Mouse (Mus musculus) kidney, postnatal 10 days (tissue): ENCODE results near the gene Ncam1.

Source experiments
- DNase-seq: peaks from one replicate; pipeline ENCODE4 v3.0.0; 2021; ENCODE audit warnings: mixed read lengths

Ncam1 gene

GRCm38 (mm10) chr9:49493979-49494649 is 304.6 kb downstream of the Ncam1 start:
- peak; percentile 73 for DNase-seq

GRCm38 (mm10) chr9:49490609-49491008 is 308.1 kb downstream of the Ncam1 start:
- DNase-seq: no peak

DNA sequence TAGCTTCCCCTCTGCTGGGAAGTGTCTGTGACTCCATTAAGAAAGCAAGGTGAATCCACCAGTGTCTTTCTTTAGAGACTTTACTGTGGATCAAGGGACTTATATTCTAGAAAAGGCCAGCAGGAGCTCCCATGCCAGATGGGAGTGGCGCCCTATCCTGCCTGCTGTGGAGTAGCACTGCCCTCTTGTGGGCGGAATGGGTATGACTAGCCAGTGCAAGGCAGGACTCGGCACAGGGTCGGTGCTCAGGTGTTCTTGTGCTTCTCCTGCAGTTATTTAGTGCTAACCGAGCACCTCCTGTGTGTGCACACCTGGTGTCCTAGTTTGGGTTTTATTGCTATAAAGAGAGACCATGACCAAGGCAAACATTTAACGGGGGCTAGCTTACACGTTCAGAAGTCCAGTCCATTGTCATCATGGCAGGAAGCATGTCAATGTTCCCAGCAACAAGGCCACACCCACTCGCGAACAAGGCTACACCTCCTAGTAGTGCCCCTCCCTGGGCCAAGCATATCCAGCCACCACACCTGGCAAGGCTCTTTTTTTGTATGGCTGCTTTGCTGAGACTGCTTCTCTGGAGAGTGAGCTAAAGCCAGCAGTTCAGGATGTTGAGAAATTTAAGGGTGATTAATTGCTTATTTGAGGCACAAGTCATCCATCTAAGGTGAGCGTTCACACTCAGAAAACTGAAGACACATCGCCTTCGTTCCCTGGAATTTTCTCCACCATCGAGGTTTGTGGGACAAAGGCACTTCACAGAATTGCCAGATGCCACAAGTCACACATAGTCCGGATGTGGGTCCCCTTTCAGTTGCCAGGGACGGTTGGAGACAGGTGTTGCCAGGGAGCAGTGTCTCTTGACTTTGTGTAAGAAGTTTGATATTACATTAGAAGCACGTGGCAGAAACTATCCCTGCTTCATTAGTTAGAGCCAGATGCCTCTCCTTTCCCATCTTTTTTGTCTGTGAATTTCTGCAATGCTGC is 309.5 kb downstream of the Ncam1 start:
- DNase-seq: peak; percentile 91

- DNase-seq: no peak
These were observed 310.5 kb downstream of the Ncam1 start for GRCm38 (mm10) chr9:49488258-49488657.

- no peak for DNase-seq
These were observed 311.1 kb downstream of the Ncam1 start for GRCm38 (mm10) chr9:49487657-49487943.

GRCm38 (mm10) chr9:49486805-49487656 is 311.7 kb downstream of the Ncam1 start:
- no peak for DNase-seq

- DNase-seq: peak; percentile 91
These were observed 312.8 kb downstream of the Ncam1 start, which contains the start of gene Ttc12 for GRCm38 (mm10) chr9:49485892-49486311. TSS of gene Ttc12 (minus strand) at chr9:49486225.

DNA sequence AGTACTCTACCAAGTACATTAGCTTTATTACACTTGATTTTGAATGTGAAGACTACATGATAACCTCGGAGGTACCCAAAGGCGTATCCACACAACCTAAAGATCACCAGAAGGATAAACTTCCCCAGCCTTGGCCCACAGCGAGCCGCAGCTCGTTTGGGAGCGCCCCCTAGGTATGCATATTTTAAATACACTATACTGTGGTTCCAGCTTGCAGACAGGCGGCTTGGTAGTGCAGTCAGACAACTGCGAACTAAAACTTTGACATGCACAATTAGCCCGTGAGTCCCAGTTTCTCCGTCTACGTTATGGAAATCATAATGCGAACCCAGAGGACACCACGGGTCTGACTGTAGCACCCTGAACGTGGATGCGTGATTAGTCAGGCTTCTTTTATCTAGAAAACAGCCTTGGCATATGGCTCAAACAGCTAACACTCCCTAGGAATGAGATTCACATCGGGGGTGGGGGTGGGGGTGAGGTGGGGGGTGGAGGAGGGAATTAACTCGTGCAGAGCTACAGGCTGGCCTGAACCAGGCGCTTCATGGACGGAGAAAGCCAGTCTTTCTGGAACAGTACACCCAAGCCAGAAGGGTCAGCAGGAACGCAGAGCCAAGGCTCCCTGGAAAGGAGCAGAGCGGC is 313.4 kb downstream of the Ncam1 start:
- peak; percentile 54 for DNase-seq

- peak; percentile 31 for DNase-seq
These were observed 315.4 kb downstream of the Ncam1 start for GRCm38 (mm10) chr9:49483316-49483715.

- DNase-seq: no peak
These were observed 326.6 kb downstream of the Ncam1 start for GRCm38 (mm10) chr9:49472126-49472525.

DNA sequence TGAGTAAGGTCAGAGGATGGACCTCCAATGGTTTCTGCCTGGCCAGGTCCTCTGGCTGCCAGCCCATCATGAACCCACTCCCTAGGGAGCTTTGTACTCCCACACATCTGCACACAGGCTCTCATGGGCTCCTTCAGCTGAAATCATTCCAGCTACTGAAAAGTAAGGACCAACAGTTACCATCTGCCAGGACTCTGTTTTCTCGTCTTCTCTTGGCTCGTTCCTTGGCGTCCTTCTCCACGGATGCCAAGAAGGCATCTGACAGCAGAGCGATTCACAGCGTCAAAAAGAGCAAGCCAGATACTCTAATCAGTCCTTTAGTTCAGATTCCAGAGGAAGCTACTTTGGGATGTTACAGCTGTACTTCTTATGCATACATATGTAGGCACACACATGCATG is 327.8 kb downstream of the Ncam1 start:
- no peak for DNase-seq

DNA sequence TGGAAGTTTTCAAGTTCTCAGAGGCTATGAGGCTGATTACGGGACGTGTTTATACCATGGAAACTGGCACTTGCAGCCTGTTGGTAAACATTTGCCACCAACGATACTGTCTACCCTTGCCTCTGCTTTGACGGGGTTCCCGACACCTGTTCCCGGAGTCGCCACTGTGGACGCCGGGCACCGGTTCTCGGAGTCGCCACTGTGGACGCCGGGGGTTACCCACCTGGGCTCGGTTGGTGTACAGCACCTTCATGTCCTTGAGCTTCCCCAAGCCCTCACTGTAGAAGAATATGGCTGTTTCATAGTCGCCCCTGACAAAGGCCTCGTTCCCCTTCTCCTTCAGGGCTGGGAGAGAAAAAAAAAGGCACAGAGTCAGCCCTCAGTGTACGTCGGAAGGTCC is 328.7 kb downstream of the Ncam1 start:
- DNase-seq: no peak

GRCm38 (mm10) chr9:49456136-49456535 is 342.6 kb downstream of the Ncam1 start:
- no peak for DNase-seq

- no peak for DNase-seq
These were observed 346.3 kb downstream of the Ncam1 start for GRCm38 (mm10) chr9:49452396-49452795.
